In the genomic region with DNA sequence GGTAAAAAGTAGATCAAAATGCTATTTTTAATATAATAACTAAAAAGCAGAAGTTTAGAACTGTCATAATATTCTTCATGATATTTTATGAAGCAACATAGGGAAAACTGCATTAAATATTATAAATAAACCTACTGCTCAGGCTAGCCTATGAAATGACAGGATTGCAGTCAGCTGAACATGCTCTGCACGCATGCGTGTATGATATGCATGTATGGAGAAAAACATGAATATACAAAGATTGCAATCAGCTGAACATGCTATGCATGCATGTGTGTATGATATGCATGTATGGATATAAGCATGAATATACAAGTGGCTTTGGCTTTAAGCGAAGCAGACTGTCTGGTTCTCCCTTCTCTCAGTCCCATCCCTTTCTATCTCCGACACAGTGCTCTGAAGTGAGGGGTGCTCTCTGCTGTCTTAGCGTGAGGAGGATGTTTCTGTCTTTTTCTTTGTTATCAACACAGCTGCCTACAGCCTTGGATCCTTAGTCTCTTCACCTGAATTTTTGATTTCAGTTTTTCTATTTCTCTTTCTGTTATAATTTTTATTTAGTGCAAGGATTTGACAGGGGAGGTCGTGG, we compare ENCODE assay signal across 23 mouse cellular contexts.
DNase-seq lines count a peak whose midpoint lies in the region; ATAC-seq lines count a peak whose summit lies in the region.
"Had no signal": no experiment of that assay in that cellular context is flagged by ENCODE, and none has a peak within 500 bp of the region (broad histone marks: within the 10 kb centered on the region; RNA-seq: fewer than 3 reads in every experiment).

No protein-coding gene starts in this region.

- H3K27ac ChIP-seq in forebrain, embryonic 12.5 days, result peak overlapping the region; percentile 3; the same call in 1 of the 2 replicates
- no peak overlapping the region for H3K27ac ChIP-seq in forebrain, embryonic 11.5 days (ENCODE audit: low read depth, low read length)
- H3K27ac ChIP-seq in neural tube, embryonic 12.5 days, result no peak overlapping the region
- peak overlapping the region; percentile 77 for H3K27ac ChIP-seq in midbrain, embryonic 16.5 days (ENCODE audit: low read length)
- no peak overlapping the region for H3K27ac ChIP-seq in liver, embryonic 12.5 days
- H3K27ac ChIP-seq: embryonic facial prominence, embryonic 15.5 days had no signal

- H3K4me3 ChIP-seq in forebrain, embryonic 12.5 days (replicated peaks), result no peak overlapping the region
- H3K4me3 ChIP-seq in forebrain, embryonic 11.5 days (ENCODE audit: low read depth, low read length), result no peak overlapping the region
- no peak overlapping the region for H3K4me3 ChIP-seq in neural tube, embryonic 12.5 days
- no peak overlapping the region for H3K4me3 ChIP-seq in midbrain, embryonic 16.5 days (ENCODE audit: low read depth, low read length)
- H3K4me3 ChIP-seq in liver, embryonic 12.5 days, result no peak overlapping the region
- H3K4me3 ChIP-seq: embryonic facial prominence, embryonic 15.5 days; heart, embryonic 12.5 days had no signal

- no peak overlapping the region for H3K9ac ChIP-seq in forebrain, embryonic 12.5 days
- no peak overlapping the region for H3K9ac ChIP-seq in forebrain, embryonic 11.5 days (ENCODE audit: low read length)
- H3K9ac ChIP-seq in neural tube, embryonic 12.5 days, result no peak overlapping the region
- peak overlapping the region; percentile 40; the same call in 1 of the 2 replicates for H3K9ac ChIP-seq in midbrain, embryonic 16.5 days (ENCODE audit: low read depth, low read length)
- no peak overlapping the region for H3K9ac ChIP-seq in liver, embryonic 12.5 days
- H3K9ac ChIP-seq: embryonic facial prominence, embryonic 15.5 days; heart, embryonic 12.5 days; liver, postnatal 0 days had no signal

- no peaks in the 10 kb centered on the region for H3K9me3 ChIP-seq in forebrain, embryonic 12.5 days
- no peaks in the 10 kb centered on the region for H3K9me3 ChIP-seq in forebrain, embryonic 11.5 days (ENCODE audit: control insufficient read depth, low read length)
- no peaks in the 10 kb centered on the region for H3K9me3 ChIP-seq in neural tube, embryonic 12.5 days
- no peaks in the 10 kb centered on the region for H3K9me3 ChIP-seq in midbrain, embryonic 16.5 days (replicated peaks; ENCODE audit: control insufficient read depth, low read length, poor library complexity, severe bottlenecking)
- no peaks in the 10 kb centered on the region for H3K9me3 ChIP-seq in liver, embryonic 12.5 days (replicated peaks)
- H3K9me3 ChIP-seq: embryonic facial prominence, embryonic 15.5 days; heart, embryonic 12.5 days had no signal

- ATAC-seq in forebrain, embryonic 12.5 days (ENCODE audit: low FRiP score), result no peak
- ATAC-seq in forebrain, embryonic 11.5 days (replicated peaks; ENCODE audit: low FRiP score), result no peak
- peak; percentile 62 for ATAC-seq in neural tube, embryonic 12.5 days (ENCODE audit: low FRiP score, low read depth)
- peak; percentile 85 for ATAC-seq in midbrain, embryonic 16.5 days
- no peak for ATAC-seq in liver, embryonic 12.5 days
- ATAC-seq: CD4-positive, CD25-positive, alpha-beta regulatory T cell, adult 4 months; inflammation-experienced regulatory T-cells, adult 6 months; liver, postnatal 0 days; Patski had no signal

- no peaks in the 10 kb centered on the region for H3K27me3 ChIP-seq in forebrain, embryonic 12.5 days
- no peaks in the 10 kb centered on the region for H3K27me3 ChIP-seq in forebrain, embryonic 11.5 days (ENCODE audit: control insufficient read depth, insufficient read depth, low read length)
- no peaks in the 10 kb centered on the region for H3K27me3 ChIP-seq in neural tube, embryonic 12.5 days (replicated peaks)
- H3K27me3 ChIP-seq in midbrain, embryonic 16.5 days (ENCODE audit: control insufficient read depth, insufficient read depth, low read depth, low read length), result no peaks in the 10 kb centered on the region
- no peaks in the 10 kb centered on the region for H3K27me3 ChIP-seq in liver, embryonic 12.5 days (replicated peaks)
- H3K27me3 ChIP-seq: embryonic facial prominence, embryonic 15.5 days; heart, embryonic 12.5 days; Patski had no signal

- no peaks in the 10 kb centered on the region for H3K36me3 ChIP-seq in forebrain, embryonic 12.5 days (replicated peaks)
- H3K36me3 ChIP-seq in forebrain, embryonic 11.5 days (ENCODE audit: control insufficient read depth, insufficient read depth, low read length), result no peaks in the 10 kb centered on the region
- H3K36me3 ChIP-seq in neural tube, embryonic 12.5 days, result no peaks in the 10 kb centered on the region
- no peaks in the 10 kb centered on the region for H3K36me3 ChIP-seq in midbrain, embryonic 16.5 days (ENCODE audit: control insufficient read depth, insufficient read depth, low read length)
- no peaks in the 10 kb centered on the region for H3K36me3 ChIP-seq in liver, embryonic 12.5 days
- H3K36me3 ChIP-seq: embryonic facial prominence, embryonic 15.5 days; heart, embryonic 12.5 days had no signal

- H3K4me1 ChIP-seq in forebrain, embryonic 12.5 days, result no peaks in the 10 kb centered on the region
- no peaks in the 10 kb centered on the region for H3K4me1 ChIP-seq in forebrain, embryonic 11.5 days (replicated peaks; ENCODE audit: control insufficient read depth, insufficient read depth, low read length)
- H3K4me1 ChIP-seq in neural tube, embryonic 12.5 days, result no peaks in the 10 kb centered on the region
- peaks cover 13% of the 10 kb centered on the region for H3K4me1 ChIP-seq in midbrain, embryonic 16.5 days (ENCODE audit: control insufficient read depth, insufficient read depth, low read length)
- no peaks in the 10 kb centered on the region for H3K4me1 ChIP-seq in liver, embryonic 12.5 days
- H3K4me1 ChIP-seq: embryonic facial prominence, embryonic 15.5 days; heart, embryonic 12.5 days had no signal

- WGBS in forebrain, embryonic 12.5 days, result 86% methylated on average over 6 of the region's 6 CpGs
- 86% methylated on average over 6 of the region's 6 CpGs for WGBS in forebrain, embryonic 11.5 days
- WGBS in neural tube, embryonic 12.5 days, result 65% methylated on average over 6 of the region's 6 CpGs
- 73% methylated on average over 6 of the region's 6 CpGs for WGBS in midbrain, embryonic 16.5 days
- WGBS in liver, embryonic 12.5 days (ENCODE audit: insufficient replicate concordance), result 70% methylated on average over 6 of the region's 6 CpGs

- no peak for DNase-seq in forebrain, embryonic 11.5 days (ENCODE audit: low spot score)
- DNase-seq in neural tube, embryonic 10.5 days (ENCODE audit: extremely low spot score, low spot score), result no peak
- DNase-seq in kidney, adult 11 months, result no peak
- no peak for DNase-seq in cerebellum, postnatal 36 days
- DNase-seq: cerebellum, postnatal 14 days; gastrocnemius, postnatal 10 days; heart, adult 11 months; heart, postnatal 14 days; kidney, adult 8-10 months; kidney, postnatal 14 days; liver; liver, postnatal 0 days; lung, postnatal 10 days; retina, postnatal 1 day had no signal

- no peak overlapping the region for H3K4me2 ChIP-seq in forebrain, embryonic 12.5 days
- no peak overlapping the region for H3K4me2 ChIP-seq in forebrain, embryonic 11.5 days (ENCODE audit: low read depth, low read length, severe bottlenecking)
- H3K4me2 ChIP-seq in neural tube, embryonic 12.5 days (replicated peaks), result no peak overlapping the region
- peak overlapping the region; percentile 13; the same call in 1 of the 2 replicates for H3K4me2 ChIP-seq in midbrain, embryonic 16.5 days (ENCODE audit: low read length)
- no peak overlapping the region for H3K4me2 ChIP-seq in liver, embryonic 12.5 days
- H3K4me2 ChIP-seq: embryonic facial prominence, embryonic 15.5 days; heart, embryonic 12.5 days had no signal

Comparison
In these comparisons a context has a peak if more than half of its experiments do, and no peak if none do; other contexts are left out.
1. H3K27ac ChIP-seq: peak in forebrain, embryonic 12.5 days (single experiment) and midbrain, embryonic 16.5 days (single experiment); none in forebrain, embryonic 11.5 days (single experiment), neural tube, embryonic 12.5 days (single experiment) and liver, embryonic 12.5 days (single experiment).
2. ATAC-seq: peak in neural tube, embryonic 12.5 days (single experiment) and midbrain, embryonic 16.5 days (single experiment); none in forebrain, embryonic 12.5 days (single experiment), forebrain, embryonic 11.5 days (single experiment) and liver, embryonic 12.5 days (single experiment).